Mouse (Mus musculus): Measurements from ENCODE around the gene Golga4. TPM values are rescaled to one million over a fixed set of nuclear protein-coding genes. Genes with fewer than 3 reads are reported as not detected.
"Not testable (repeated sequence)": the region's sequence is repeated elsewhere in the genome, so short reads cannot be mapped to it uniquely, and the experiment has no call there.

The Golga4 gene
- total RNA-seq, 2 experiments from 2014 or later = 262 to 330 TPM

DNA sequence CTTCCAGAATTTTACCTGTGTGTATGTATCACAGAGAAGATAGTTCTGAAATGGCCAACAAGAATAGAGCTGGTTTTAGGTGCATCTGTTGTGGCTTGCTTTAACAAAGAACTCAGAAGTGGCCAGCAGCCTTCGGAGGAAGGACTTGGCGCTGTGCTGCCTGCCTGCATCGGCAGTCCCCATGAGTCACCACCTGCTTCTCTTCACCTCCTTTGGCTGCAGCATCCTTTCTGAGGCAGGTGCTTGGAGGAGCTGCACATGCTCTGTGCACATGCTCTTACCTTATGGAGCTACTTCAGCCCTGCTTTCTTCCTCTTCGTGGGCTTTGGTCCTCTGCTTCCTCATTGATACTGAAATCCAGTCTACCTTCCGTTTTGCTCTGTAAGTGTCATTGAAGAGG, 68.8 kb downstream of the Golga4 start:
- no peak for DNase-seq
- intact Hi-C loops (cut with DNase I) = no loop called here

GRCm38 (mm10) chr9:118580371-118580770, 74.3 kb downstream of the Golga4 start:
- no peak for DNase-seq
- intact Hi-C loops (cut with DNase I) = no loop called here

GRCm38 (mm10) chr9:118582757-118583156, 76.7 kb downstream of the Golga4 start:
- intact Hi-C loops (cut with DNase I) = no loop called here
- no peak for DNase-seq

DNA sequence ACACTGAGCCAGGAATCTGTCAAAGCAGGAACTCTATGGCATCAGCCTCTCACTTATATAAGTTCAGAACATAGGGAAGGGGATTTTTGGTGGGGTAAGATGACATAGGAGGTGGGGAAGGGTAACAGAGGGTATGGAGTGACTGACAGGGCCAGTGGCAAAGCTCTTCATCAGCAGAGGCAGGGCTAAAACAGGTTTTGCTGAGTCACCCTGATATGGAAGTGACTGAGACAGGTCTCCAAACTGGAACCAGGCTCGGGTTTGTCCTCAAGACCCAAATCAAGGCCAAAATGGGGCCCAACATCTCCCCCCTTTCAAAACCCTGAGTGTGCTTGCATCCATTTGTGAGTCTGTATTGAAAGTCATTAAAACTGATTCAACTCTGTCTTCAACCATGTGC, 78.8 kb downstream of the Golga4 start:
- intact Hi-C loops (cut with DNase I) = no loop called here

GRCm38 (mm10) chr9:118585998-118586397, 79.9 kb downstream of the Golga4 start:
- no peak for DNase-seq
- intact Hi-C loops (cut with DNase I) = no loop called here

More for the DNA sequence above, 78.8 kb downstream of the Golga4 start:
- no peak for DNase-seq

DNA sequence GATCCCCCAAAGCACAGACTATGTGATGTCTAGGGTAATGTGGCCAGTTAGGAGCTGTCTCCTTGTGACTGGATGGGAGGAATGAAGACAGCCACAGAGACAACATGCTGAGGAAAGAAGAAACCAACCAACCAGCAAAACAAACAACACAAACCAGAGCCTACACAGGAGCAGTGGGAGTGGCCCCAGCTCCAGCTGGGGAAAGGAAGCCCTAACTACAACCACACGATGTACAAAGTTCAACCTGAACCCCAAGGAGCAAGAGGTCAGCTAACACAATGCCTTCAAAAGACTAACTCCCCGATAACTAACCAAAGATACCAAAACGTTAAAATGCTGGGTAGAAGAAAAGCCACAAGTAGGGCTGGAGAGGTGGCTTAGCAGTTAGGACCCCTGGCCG, 81.0 kb downstream of the Golga4 start:
- intact Hi-C loops (cut with DNase I) = no loop called here
- DNase-seq = no peak

DNA sequence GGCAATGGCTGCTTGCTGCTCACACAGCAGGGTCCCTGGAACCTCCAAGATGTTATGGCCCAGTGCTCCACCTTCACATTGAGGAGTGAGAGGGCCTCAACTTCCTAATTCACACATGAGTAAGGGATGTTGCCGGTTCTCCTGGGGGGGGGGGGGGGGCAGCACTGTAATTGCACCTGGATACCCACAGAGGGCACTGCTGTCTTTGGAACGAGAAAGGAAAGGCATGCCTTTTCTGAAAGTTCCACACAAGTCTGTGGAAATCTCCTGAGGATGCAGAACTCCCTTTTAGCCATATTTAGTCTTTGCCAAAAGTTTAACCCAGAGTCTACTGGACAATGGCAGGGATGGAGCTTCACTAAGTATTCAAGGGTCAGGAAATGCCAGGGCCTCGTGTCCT, 83.2 kb downstream of the Golga4 start:
- no peak for DNase-seq
- intact Hi-C loops (cut with DNase I) = loop anchor here (2.0 kb wide), 1 partner anchor 320 kb away; no protein-coding TSS in a partner anchor

DNA sequence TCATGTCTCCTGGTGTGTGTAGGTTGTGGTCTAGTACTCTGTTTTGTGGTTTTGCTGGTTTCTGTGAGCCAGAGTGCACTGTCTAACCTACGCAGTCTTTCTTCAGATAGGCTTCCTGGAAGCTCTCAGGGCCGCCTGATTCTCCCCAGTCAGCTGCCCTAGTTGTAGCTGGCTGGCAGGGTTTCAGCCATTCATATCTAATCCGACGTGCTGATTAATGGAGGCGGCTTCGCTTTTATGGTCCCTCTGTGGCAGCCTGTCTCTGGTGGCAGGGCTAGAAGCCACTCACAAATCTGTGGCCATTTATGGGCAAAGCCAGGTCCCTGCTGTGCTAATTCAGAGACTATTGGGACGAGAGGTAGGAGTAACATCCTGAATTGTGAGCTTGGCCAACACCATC, 84.2 kb downstream of the Golga4 start:
- DNase-seq = no peak
- intact Hi-C loops (cut with DNase I) = no loop called here

- DNase-seq = no peak
- intact Hi-C loops (cut with DNase I) = no loop called here
Observed at GRCm38 (mm10) chr9:118591633-118592032, 85.6 kb downstream of the Golga4 start.

DNA sequence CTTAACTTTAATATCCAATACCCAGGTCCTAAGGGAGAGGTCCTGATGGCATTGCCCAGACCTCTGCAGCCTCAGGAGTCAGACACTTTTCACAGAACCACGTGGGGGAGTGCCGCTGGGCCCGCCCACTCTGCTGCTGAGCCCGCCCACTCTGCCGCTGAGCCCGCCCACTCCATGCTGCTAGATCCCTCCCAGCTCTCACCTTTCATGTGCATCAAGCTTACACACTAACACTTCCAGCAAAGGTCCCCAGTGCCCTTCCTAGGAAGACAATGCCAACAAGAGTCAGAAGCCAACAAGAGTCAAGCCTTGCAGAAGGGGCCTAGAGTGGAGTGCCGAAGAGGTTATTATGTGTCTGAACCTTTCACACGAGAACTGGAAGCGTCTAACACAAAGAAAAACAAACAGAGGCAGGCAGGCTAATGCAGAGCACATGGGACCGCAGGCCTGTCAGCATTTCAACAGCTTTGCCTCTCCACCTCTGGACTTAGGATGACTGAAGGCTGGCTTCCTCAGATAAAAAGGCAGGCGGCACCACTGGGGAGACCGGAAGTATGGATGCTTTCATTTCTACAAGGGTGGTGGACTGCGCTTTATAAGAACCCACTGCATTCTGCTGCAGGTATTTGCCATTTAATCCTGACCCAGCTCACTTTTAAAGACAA, 86.7 kb downstream of the Golga4 start:
- intact Hi-C loops (cut with DNase I) = no loop called here
- DNase-seq = no peak

DNA sequence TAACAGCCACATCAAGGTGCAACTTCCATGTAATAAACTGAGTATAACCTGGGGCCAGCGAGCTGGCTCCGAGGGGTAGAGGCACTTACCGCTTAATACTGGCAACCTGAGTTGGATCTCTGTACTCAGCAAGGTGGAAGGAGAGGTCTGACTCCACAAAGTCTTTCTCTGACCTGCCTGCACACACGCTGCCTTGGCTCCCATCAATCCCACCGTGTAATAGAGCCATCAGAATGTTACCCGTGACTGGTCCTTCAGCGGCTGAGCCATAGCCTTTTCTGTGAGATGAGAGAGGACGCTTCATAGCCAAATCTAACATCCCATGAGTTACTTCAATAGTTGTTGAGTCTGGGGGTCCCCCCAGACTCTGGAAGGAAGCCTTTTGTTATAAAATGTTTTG, 87.4 kb downstream of the Golga4 start:
- no peak for DNase-seq
- intact Hi-C loops (cut with DNase I) = no loop called here

GRCm38 (mm10) chr9:118596767-118597166, 90.7 kb downstream of the Golga4 start:
- intact Hi-C loops (cut with DNase I) = no loop called here
- DNase-seq = no peak

DNA sequence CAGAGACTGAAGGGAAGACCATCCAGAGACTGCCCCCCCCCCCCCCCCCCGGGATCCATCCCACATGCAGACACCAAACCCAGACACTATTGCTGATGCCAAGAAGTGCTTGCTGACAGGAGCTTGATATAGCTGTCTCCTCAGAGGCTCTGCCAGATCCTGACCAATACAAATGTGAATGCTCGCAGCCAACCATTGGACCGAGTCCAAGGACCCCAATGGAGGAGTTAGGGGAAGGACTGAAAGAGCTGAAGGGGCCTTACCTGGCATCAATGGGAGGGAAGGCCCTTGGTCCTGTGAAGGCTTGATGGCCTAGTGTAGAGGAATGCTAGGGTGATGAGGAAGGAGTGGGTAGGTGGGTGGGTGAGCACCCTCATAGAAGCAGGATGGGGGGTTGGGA, 94.3 kb downstream of the Golga4 start:
- DNase-seq = not testable (repeated sequence)
- intact Hi-C loops (cut with DNase I) = loop anchor here (5.0 kb wide), 1 partner anchor 467 kb away; no protein-coding TSS in a partner anchor

- intact Hi-C loops (cut with DNase I) = loop anchor here (2.0 to 5.0 kb wide), 2 partner anchors 296 to 465 kb away; no protein-coding TSS in a partner anchor
- no peak for DNase-seq
Observed at GRCm38 (mm10) chr9:118602576-118602975, 96.5 kb downstream of the Golga4 start.

DNA sequence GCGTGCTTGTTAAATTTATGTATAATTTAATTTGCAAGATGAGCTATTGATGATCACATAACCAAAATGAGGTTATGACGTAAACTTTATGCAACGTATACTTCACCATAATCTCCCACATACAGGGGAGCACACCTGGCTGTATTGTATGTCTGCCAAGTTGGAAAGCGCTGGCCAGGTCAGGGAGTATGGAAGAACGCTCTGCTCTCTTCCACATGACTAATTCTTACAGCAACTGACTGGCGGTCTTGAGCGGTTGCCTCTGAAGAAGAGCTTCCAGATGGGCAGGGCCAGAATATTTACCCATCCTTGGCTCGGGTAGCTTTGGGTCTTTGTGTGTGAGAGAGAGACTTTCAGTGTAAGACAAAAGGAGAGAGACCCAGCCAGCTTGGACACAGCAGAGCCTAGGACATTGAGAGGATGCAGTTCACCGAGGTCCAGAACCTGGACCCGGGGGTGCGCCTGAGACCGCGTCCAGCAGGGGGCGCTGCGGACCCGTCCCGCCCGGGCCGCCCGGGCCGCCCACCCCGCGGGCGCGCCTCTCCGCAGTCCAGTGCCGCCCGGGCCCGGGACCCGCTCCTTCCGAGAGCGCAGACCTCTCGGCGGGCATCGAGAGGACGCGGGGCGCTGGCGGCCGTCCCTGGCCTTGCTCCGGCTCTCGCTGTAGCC, 100.2 kb downstream of the Golga4 start, which contains the start of gene Itga9:
Itga9 (plus strand) TSS at position 543 of the 669 bp plus-strand sequence.
- peak; percentile 79 to 84 for DNase-seq
- intact Hi-C loops (cut with DNase I) = loop anchor here (2.0 to 5.0 kb wide), 2 partner anchors 76 to 265 kb away; no protein-coding TSS in a partner anchor

GRCm38 (mm10) chr9:118606817-118607371, 100.8 kb downstream of the Golga4 start:
- intact Hi-C loops (cut with DNase I) = loop anchor here (2.0 to 5.0 kb wide), 2 partner anchors 75 to 264 kb away; no protein-coding TSS in a partner anchor
- DNase-seq = no peak

- intact Hi-C loops (cut with DNase I) = loop anchor here (2.0 to 5.0 kb wide), 2 partner anchors 74 to 263 kb away; no protein-coding TSS in a partner anchor
- no peak for DNase-seq
Observed at GRCm38 (mm10) chr9:118607701-118608401, 101.8 kb downstream of the Golga4 start.

GRCm38 (mm10) chr9:118608556-118608955, 102.5 kb downstream of the Golga4 start:
- intact Hi-C loops (cut with DNase I) = loop anchor here (5.0 kb wide), 1 partner anchor 74 kb away; no protein-coding TSS in a partner anchor

DNA sequence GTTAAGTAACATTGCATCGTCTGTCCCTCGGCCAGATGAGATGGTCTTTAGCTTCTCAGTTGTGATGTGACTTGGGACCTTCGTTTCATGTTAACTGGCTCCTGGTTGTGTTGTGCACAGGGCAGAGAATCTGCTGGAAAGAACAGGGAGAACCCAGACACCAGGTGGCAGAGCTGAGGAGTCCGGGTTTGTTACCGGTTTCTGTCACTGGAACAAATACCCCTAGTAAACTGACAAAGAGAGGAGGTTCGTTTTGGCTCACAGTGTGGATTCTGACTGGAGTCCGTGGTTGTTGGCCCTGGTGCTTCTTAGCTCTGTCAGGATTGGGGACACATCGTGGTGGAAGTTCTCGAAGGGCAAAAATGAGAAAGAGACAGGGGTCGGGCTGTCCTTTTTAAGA, 104.0 kb downstream of the Golga4 start:
- intact Hi-C loops (cut with DNase I) = no loop called here
- no peak for DNase-seq

More at GRCm38 (mm10) chr9:118608556-118608955, 102.5 kb downstream of the Golga4 start:
- no peak for DNase-seq

- intact Hi-C loops (cut with DNase I) = no loop called here
- DNase-seq = peak; percentile 58
Observed at GRCm38 (mm10) chr9:118611111-118611541, 105.1 kb downstream of the Golga4 start.

All from gastrocnemius, postnatal 36 days (tissue).